ENCODE assay signal across 9 mouse cellular contexts in genomic region chr15:84450441-84451183, GRCm38 (mm10). TPM values are rescaled to one million over a fixed set of nuclear protein-coding genes. Genes with fewer than 3 reads are reported as not detected.
DNase-seq lines count a peak whose midpoint lies in the region; ATAC-seq lines count a peak whose summit lies in the region.
"Had no signal": no experiment of that assay in that cellular context is flagged by ENCODE, and none has a peak within 500 bp of the region (broad histone marks: within the 10 kb centered on the region; RNA-seq: fewer than 3 reads in every experiment).

No protein-coding gene starts in this region.

- peak overlapping the region; percentile 42 for H3K4me2 ChIP-seq in embryonic facial prominence, embryonic 12.5 days (replicated peaks)
- H3K4me2 ChIP-seq in heart, embryonic 11.5 days: peak overlapping the region; percentile 62

- H3K36me3 ChIP-seq in embryonic facial prominence, embryonic 12.5 days: no peaks in the 10 kb centered on the region
- no peaks in the 10 kb centered on the region for H3K36me3 ChIP-seq in heart, embryonic 11.5 days (ENCODE audit: control insufficient read depth, insufficient read depth, low read length)

- ATAC-seq in embryonic facial prominence, embryonic 12.5 days (ENCODE audit: insufficient number of reproducible peaks, insufficient read depth, low FRiP score, low TSS enrichment): peak; percentile 17; the same call in 1 of the 2 replicates
- ATAC-seq in heart, embryonic 11.5 days (replicated peaks; ENCODE audit: insufficient number of reproducible peaks, low FRiP score, low TSS enrichment): no peak

- no peak overlapping the region for H3K27ac ChIP-seq in embryonic facial prominence, embryonic 12.5 days
- peak overlapping the region; percentile 24 for H3K27ac ChIP-seq in heart, embryonic 11.5 days (ENCODE audit: low read depth, low read length)

- peaks cover 13% of the 10 kb centered on the region for H3K4me1 ChIP-seq in embryonic facial prominence, embryonic 12.5 days
- H3K4me1 ChIP-seq in heart, embryonic 11.5 days (ENCODE audit: control insufficient read depth, insufficient read depth, low read length): peaks cover 15% of the 10 kb centered on the region

- DNase-seq in B cell, adult 2 months: peak; percentile 28 to 36
- peak; percentile 83 to 89 for DNase-seq in adrenal gland, adult (ENCODE audit: inconsistent age in 2 of 2, low spot score in 1 of 2)
- DNase-seq in layer of hippocampus, adult 9-11 months: peak; percentile 70
- peak; percentile 25 for DNase-seq in lung, postnatal 36 days
- DNase-seq in right cerebral cortex, adult 18-20 months: peak; percentile 89
- no peak for DNase-seq in c-Kit-positive CD71-positive TER-119-positive erythroid progenitor cells, embryonic 14.5 days (ENCODE audit: low spot score)

- WGBS in embryonic facial prominence, embryonic 12.5 days: 3% methylated on average over 21 of the region's 21 CpGs
- 2% methylated on average over 21 of the region's 21 CpGs for whole genome bisulfite sequencing in heart, embryonic 11.5 days (ENCODE audit: insufficient replicate concordance)

- no peak overlapping the region for H3K9ac ChIP-seq in embryonic facial prominence, embryonic 12.5 days
- H3K9ac ChIP-seq in heart, embryonic 11.5 days (ENCODE audit: low read depth, low read length): peak overlapping the region; percentile 50

- H3K4me3 ChIP-seq in embryonic facial prominence, embryonic 12.5 days: no peak overlapping the region
- H3K4me3 ChIP-seq in heart, embryonic 11.5 days (ENCODE audit: low read depth, low read length): peak overlapping the region; percentile 28
- H3K4me3 ChIP-seq: erythroblast, embryonic 14.5 days had no signal

- H3K27me3 ChIP-seq in embryonic facial prominence, embryonic 12.5 days: peaks cover 53% of the 10 kb centered on the region
- peaks cover 45% of the 10 kb centered on the region for H3K27me3 ChIP-seq in heart, embryonic 11.5 days (ENCODE audit: control insufficient read depth, insufficient read depth, low read length)

- H3K9me3 ChIP-seq in embryonic facial prominence, embryonic 12.5 days: no peaks in the 10 kb centered on the region
- no peaks in the 10 kb centered on the region for H3K9me3 ChIP-seq in heart, embryonic 11.5 days (replicated peaks; ENCODE audit: control insufficient read depth, low read length)

RNA-seq across cellular contexts. Expression of gene Shisal1, which starts 3.7 kb away (rescaled TPM):
- polyA plus RNA-seq in embryonic facial prominence, embryonic 12.5 days (2016; fragmentation: Nextera tagmentation; extraction: Ambion mirVana): 4.2 and 5.6 TPM in 2 replicates
- polyA plus RNA-seq in heart, embryonic 11.5 days (2014; fragmentation: Nextera tagmentation; extraction: Ambion mirVana): 0.34 and 0.66 TPM in 2 replicates
- polyA plus RNA-seq: erythroblast, embryonic 14.5 days had no signal
